In genomic region chr6:116004069-116004468, GRCm38 (mm10) we compare ENCODE assay signal across 7 mouse cellular contexts. TPM values are rescaled to one million over a fixed set of nuclear protein-coding genes. Genes with fewer than 3 reads are reported as not detected.
DNase-seq lines count a peak whose midpoint lies in the region; ATAC-seq lines count a peak whose summit lies in the region.

No protein-coding gene starts in this region.

- no peak overlapping the region for H3K4me2 ChIP-seq in neural tube, embryonic 15.5 days
- H3K4me2 ChIP-seq in stomach, embryonic 16.5 days (ENCODE audit: low read depth, low read length): no peak overlapping the region

- ATAC-seq in neural tube, embryonic 15.5 days (ENCODE audit: low FRiP score): no peak
- no peak for ATAC-seq in stomach, embryonic 16.5 days (ENCODE audit: insufficient read depth, low FRiP score)

- no peak overlapping the region for H3K27ac ChIP-seq in neural tube, embryonic 15.5 days (replicated peaks)
- H3K27ac ChIP-seq in stomach, embryonic 16.5 days (ENCODE audit: low read length): peak overlapping the region; percentile 72

- no peaks in the 10 kb centered on the region for H3K27me3 ChIP-seq in neural tube, embryonic 15.5 days (replicated peaks)
- H3K27me3 ChIP-seq in stomach, embryonic 16.5 days (ENCODE audit: control insufficient read depth, insufficient read depth, low read length): no peaks in the 10 kb centered on the region; the same call in 1 of the 2 replicates

- H3K4me1 ChIP-seq in neural tube, embryonic 15.5 days: peaks cover 4% of the 10 kb centered on the region; the same call in 1 of the 2 replicates
- H3K4me1 ChIP-seq in stomach, embryonic 16.5 days (ENCODE audit: control insufficient read depth, insufficient read depth, low read length): peaks cover 16% of the 10 kb centered on the region

- H3K4me3 ChIP-seq in neural tube, embryonic 15.5 days (replicated peaks): no peak overlapping the region
- no peak overlapping the region for H3K4me3 ChIP-seq in stomach, embryonic 16.5 days (replicated peaks; ENCODE audit: low read length)

- peak; percentile 25 for DNase-seq in neural tube, embryonic 10.5 days (ENCODE audit: extremely low spot score, low spot score)
- DNase-seq in gastrocnemius, postnatal 25 days: peak; percentile 58
- DNase-seq in kidney, postnatal 25 days: peak; percentile 54 to 82
- no peak for DNase-seq in left cerebral cortex, adult 11 months (ENCODE audit: low spot score)
- DNase-seq in frontal cortex, postnatal 25 days (ENCODE audit: low spot score in 2 of 2): no peak

- no peak overlapping the region for H3K9ac ChIP-seq in neural tube, embryonic 15.5 days (replicated peaks)
- H3K9ac ChIP-seq in stomach, embryonic 16.5 days (ENCODE audit: low read length): peak overlapping the region; percentile 52

- no peaks in the 10 kb centered on the region for H3K36me3 ChIP-seq in neural tube, embryonic 15.5 days
- no peaks in the 10 kb centered on the region for H3K36me3 ChIP-seq in stomach, embryonic 16.5 days (ENCODE audit: control insufficient read depth, insufficient read depth, low read length)

- WGBS in neural tube, embryonic 15.5 days: 39% methylated on average over 7 of the region's 7 CpGs
- WGBS in stomach, embryonic 16.5 days: 36% methylated on average over 7 of the region's 7 CpGs

- H3K9me3 ChIP-seq in neural tube, embryonic 15.5 days (replicated peaks): no peaks in the 10 kb centered on the region
- no peaks in the 10 kb centered on the region for H3K9me3 ChIP-seq in stomach, embryonic 16.5 days (replicated peaks; ENCODE audit: control insufficient read depth, low read length)

RNA-seq across cellular contexts. Expression of gene Plxnd1, which starts 9.3 kb away (rescaled TPM):
- 8.8 and 9.8 TPM in 2 replicates for polyA plus RNA-seq in neural tube, embryonic 15.5 days (2015; fragmentation: Nextera tagmentation; extraction: Ambion mirVana)
- total RNA-seq in gastrocnemius, postnatal 25 days (2021): 10 to 100 TPM; 25.7 TPM
- polyA plus RNA-seq in stomach, embryonic 16.5 days (2015; fragmentation: Nextera tagmentation; extraction: Ambion mirVana): 27.7 and 28.5 TPM in 2 replicates

RNA-seq across cellular contexts. Expression of gene H1foo, which starts 59.3 kb away (rescaled TPM):
- polyA plus RNA-seq in neural tube, embryonic 15.5 days (2015; fragmentation: Nextera tagmentation; extraction: Ambion mirVana): not detected in 2 replicates
- total RNA-seq in gastrocnemius, postnatal 25 days (2021): not detected
- not detected in 2 replicates for polyA plus RNA-seq in stomach, embryonic 16.5 days (2015; fragmentation: Nextera tagmentation; extraction: Ambion mirVana)

Comparison
In these comparisons a context has a peak if more than half of its experiments do, and no peak if none do; other contexts are left out.
1. DNase-seq: peak in neural tube, embryonic 10.5 days (single experiment), gastrocnemius, postnatal 25 days (single experiment) and kidney, postnatal 25 days (2 of 2); none in left cerebral cortex, adult 11 months (single experiment) and frontal cortex, postnatal 25 days (0 of 2).